Mouse (Mus musculus): ENCODE data around the gene Bud31. TPM values are rescaled to one million over a fixed set of nuclear protein-coding genes. Genes with fewer than 3 reads are reported as not detected.
A peak's percentile ranks its signal among the peaks of the same experiment; 100 is the strongest.
"Not testable (repeated sequence)": the region's sequence is repeated elsewhere in the genome, so short reads cannot be mapped to it uniquely, and the experiment has no call there.

The Bud31 gene
- polyA plus RNA-seq, 1 experiment: 135 TPM

DNA sequence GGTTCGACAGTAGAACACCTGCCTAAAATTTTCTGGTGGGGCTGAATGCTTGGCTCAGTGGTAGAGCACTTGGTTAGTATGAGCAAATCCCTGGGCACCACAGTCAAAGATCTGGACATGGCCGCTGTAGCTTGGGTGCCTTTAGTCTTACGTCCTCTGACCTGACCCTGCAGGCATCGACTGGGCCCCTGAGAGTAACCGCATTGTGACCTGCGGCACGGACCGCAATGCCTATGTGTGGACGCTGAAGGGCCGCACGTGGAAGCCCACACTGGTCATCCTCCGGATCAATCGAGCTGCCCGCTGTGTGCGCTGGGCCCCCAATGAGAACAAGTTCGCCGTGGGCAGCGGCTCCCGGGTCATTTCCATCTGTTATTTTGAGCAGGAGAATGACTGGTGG is 16.8 kb upstream of the Bud31 start:
- TF ChIP-seq POLR2A (IDR thresholded peaks at IDR 0.05; ENCODE audit: borderline replicate concordance, low read depth, low read length) (no peak), CTCF (IDR thresholded peaks at IDR 0.05; ENCODE audit: low read depth, low read length) (no peak)
- peaks cover 8% of the 10 kb centered on the region for H3K4me1 ChIP-seq (ENCODE audit: control insufficient read depth, insufficient read depth, low read length)
- no peak overlapping the region for H3K27ac ChIP-seq (ENCODE audit: insufficient read depth, low read depth, low read length)
- H3K4me3 ChIP-seq (ENCODE audit: insufficient read depth, low read length): no peak overlapping the region

DNA sequence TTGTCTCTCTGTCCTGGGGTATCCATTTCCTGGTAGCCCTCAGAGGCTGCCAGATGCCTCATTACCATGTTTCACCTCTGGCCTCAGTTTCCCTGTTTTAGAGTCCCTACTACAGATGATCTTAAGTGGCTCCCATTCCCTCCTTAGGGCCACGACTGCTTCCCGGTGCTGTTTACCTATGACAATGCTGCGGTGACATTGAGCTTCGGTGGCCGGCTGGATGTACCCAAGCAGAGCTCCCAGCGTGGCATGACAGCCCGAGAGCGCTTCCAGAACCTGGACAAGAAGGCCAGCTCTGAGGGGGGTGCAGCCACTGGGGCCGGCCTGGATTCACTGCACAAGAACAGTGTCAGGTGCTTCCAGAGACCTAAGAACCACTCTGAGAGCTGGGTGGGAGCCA is 13.6 kb upstream of the Bud31 start:
- TF ChIP-seq POLR2A (IDR thresholded peaks at IDR 0.05; ENCODE audit: borderline replicate concordance, low read depth, low read length) (no peak), CTCF (IDR thresholded peaks at IDR 0.05; ENCODE audit: low read depth, low read length) (no peak)
- Histone ChIP-seq H3K4me3 (ENCODE audit: insufficient read depth, low read length) (no peak overlapping the region), H3K4me1 (ENCODE audit: control insufficient read depth, insufficient read depth, low read length) (0 out of 2 replicates have a peak, but pooled peaks cover 2% of the 10 kb centered on the region), H3K27ac (ENCODE audit: insufficient read depth, low read depth, low read length) (no peak overlapping the region)

DNA sequence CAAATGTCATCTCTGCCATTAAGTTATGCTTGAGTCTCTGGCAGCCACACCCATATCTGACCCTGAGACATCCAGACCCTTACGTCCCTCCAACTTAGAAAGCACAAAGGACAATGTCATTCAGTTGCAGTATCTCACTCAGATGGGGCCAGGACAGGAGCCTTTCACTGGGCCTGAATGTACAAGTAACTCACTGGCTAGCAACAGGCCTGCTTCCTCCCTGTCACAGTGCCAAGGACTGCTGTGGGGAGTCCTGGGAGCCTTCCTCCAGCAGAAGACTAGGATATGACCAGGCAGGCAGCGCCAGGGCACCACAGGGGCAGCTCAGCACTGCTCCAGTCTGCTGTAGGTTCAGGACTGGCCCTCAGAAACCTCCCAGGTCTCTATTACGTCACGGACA is 11.0 kb upstream of the Bud31 start:
- Histone ChIP-seq H3K27ac (ENCODE audit: insufficient read depth, low read depth, low read length) (0 out of 2 replicates have a peak overlapping the region, but pooled peaks have one; percentile 8), H3K4me3 (ENCODE audit: insufficient read depth, low read length) (no peak overlapping the region), H3K4me1 (ENCODE audit: control insufficient read depth, insufficient read depth, low read length) (0 out of 2 replicates have a peak, but pooled peaks cover 2% of the 10 kb centered on the region)
- TF ChIP-seq CTCF (IDR thresholded peaks at IDR 0.05; ENCODE audit: low read depth, low read length) (no peak), POLR2A (IDR thresholded peaks at IDR 0.05; ENCODE audit: borderline replicate concordance, low read depth, low read length) (no peak)

DNA sequence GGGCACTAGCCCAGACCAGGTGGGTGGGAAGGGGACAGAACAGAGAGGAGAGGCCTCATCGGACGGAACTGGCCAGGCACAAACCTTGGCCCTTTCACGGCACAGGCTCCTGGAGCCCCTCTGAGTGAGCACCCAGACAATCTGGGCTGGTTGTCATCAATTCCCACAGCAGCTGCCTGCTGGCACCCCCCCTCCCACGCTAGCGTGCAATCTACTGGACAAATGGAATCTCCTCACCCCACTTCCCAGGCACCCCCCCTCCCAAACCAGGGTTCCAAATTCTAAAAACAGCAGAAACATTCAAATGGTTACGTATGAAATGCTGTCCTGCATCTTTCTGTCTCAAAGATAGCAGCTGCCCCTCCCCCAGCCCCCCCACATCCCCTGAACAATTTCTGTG is 10.4 kb upstream of the Bud31 start:
- not testable (repeated sequence) for H3K27ac ChIP-seq (ENCODE audit: insufficient read depth, low read depth, low read length); H3K4me1 ChIP-seq (ENCODE audit: control insufficient read depth, insufficient read depth, low read length); H3K4me3 ChIP-seq (ENCODE audit: insufficient read depth, low read length)

DNA sequence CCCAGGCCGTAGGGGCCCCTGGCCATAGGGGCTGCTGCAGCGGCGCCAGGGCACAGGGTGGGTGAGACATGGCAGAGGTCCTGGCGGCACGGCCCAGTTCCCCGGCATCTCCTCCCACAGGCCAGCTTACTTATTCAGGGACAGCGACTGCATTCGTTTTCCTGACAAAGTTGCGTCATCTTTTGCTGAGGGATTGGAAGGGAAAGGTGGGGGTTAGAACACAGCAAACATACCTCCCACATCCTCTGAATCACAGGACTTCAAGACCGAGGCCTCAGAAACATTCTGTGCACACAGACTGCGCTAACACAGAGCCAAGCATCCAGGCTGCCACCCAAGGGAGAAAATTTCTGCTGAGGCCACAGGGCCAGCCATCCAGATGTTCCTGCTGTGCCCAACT is 10.0 kb upstream of the Bud31 start:
- H3K4me3 ChIP-seq (ENCODE audit: insufficient read depth, low read length): no peak overlapping the region
- no peak for TF ChIP-seq CTCF (IDR thresholded peaks at IDR 0.05; ENCODE audit: low read depth, low read length)
- TF ChIP-seq POLR2A (IDR thresholded peaks at IDR 0.05; ENCODE audit: borderline replicate concordance, low read depth, low read length): no peak
- H3K4me1 ChIP-seq (ENCODE audit: control insufficient read depth, insufficient read depth, low read length): 0 out of 2 replicates have a peak, but pooled peaks cover 2% of the 10 kb centered on the region
- H3K27ac ChIP-seq (ENCODE audit: insufficient read depth, low read depth, low read length): no peak overlapping the region

DNA sequence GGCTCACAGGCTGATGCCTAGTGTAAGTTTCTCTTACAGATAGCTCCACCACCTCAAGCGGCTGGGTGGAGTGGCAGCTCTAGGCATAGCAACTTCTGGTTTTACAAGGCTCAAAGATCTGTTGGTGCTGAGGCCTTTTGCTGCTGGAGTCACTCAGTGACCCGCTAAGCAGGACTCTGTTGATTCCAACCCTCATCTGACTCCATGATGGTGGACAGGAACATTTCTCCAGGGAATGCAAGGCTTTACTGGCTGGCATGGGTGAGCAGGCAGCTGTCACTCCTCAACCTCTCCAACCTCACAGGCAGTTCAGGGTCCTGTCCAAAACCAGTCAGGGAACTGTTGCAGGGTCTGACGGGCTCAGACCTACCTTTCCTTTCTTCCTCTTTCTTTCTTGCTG is 9.2 kb upstream of the Bud31 start:
- H3K27ac ChIP-seq (ENCODE audit: insufficient read depth, low read depth, low read length): no peak overlapping the region
- TF ChIP-seq POLR2A (IDR thresholded peaks at IDR 0.05; ENCODE audit: borderline replicate concordance, low read depth, low read length) (no peak), CTCF (IDR thresholded peaks at IDR 0.05; ENCODE audit: low read depth, low read length) (no peak)
- 0 out of 2 replicates have a peak, but pooled peaks cover 2% of the 10 kb centered on the region for H3K4me1 ChIP-seq (ENCODE audit: control insufficient read depth, insufficient read depth, low read length)
- no peak overlapping the region for H3K4me3 ChIP-seq (ENCODE audit: insufficient read depth, low read length)

DNA sequence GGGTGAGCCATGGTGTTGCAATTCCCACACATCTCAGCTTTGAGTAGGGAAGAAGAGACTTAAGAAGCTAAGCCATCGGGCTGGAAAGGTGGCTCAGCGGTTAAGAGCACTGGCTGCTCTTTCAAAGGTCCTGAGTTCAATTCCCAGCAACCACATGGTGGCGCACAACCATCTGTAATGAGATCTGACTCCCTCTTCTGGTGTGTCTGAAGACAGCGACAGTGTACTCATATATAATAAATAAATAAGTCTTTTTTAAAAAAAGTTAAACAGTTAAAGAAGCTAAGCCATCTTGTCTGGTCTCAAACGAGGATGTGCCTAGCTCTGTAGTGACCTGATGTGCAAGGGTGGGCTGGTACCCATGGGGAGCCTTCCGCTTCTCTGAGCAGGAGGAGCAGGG is 6.9 kb upstream of the Bud31 start:
- H3K4me3 ChIP-seq (ENCODE audit: insufficient read depth, low read length); H3K4me1 ChIP-seq (ENCODE audit: control insufficient read depth, insufficient read depth, low read length); H3K27ac ChIP-seq (ENCODE audit: insufficient read depth, low read depth, low read length): not testable (repeated sequence)

DNA sequence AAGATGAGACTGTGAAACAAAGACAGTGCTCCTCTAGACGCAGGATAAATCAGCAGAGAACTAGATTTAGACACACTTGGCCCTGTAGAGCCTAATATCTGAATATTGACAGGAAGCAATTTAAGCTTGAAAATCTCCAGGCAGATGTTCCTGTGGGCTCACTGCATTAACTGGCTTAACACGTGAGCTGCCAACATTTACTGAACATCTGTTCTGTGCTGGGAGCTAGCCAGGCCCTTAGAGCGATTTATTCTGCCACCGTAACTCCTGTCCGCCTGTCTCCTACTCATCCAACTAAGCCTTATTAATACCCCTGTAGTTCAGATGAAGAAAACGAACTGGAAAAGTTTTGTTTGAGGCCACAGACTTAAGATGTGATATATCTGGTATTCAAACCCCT is 1.3 kb upstream of the Bud31 start:
- Histone ChIP-seq H3K4me1 (ENCODE audit: control insufficient read depth, insufficient read depth, low read length) (peaks cover 13% of the 10 kb centered on the region), H3K4me3 (ENCODE audit: insufficient read depth, low read length) (peak overlapping the region; percentile 96), H3K27ac (ENCODE audit: insufficient read depth, low read depth, low read length) (no peak overlapping the region)
- TF ChIP-seq CTCF (IDR thresholded peaks at IDR 0.05; ENCODE audit: low read depth, low read length) (no peak), POLR2A (IDR thresholded peaks at IDR 0.05; ENCODE audit: borderline replicate concordance, low read depth, low read length) (no peak)

DNA sequence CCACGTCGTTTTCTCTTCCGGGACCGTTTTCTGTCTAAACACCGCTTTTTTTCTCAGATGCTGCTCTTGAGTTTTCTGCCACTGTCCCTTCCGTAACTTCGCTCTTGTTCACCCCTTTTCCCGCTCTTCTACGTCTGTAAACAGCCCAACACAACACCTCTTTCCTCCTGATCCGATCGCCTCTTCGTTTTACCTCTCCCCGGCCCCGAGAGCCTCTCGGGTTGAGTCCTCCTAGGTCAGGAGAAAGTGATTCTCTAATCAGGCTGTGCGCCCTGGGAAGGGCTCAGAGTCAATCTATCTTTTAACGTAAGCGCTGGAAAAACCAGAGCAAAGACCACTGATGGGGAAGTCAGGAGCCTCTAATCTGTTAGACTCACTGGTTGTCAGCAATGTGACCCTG is 449 bp downstream of the Bud31 start:
- Histone ChIP-seq H3K4me3 (ENCODE audit: insufficient read depth, low read length) (peak overlapping the region; percentile 96), H3K4me1 (ENCODE audit: control insufficient read depth, insufficient read depth, low read length) (peaks cover 13% of the 10 kb centered on the region), H3K27ac (ENCODE audit: insufficient read depth, low read depth, low read length) (peak overlapping the region; percentile 97)
- TF ChIP-seq CTCF (IDR thresholded peaks at IDR 0.05; ENCODE audit: low read depth, low read length) (no peak), POLR2A (IDR thresholded peaks at IDR 0.05; ENCODE audit: borderline replicate concordance, low read depth, low read length) (no peak)

DNA sequence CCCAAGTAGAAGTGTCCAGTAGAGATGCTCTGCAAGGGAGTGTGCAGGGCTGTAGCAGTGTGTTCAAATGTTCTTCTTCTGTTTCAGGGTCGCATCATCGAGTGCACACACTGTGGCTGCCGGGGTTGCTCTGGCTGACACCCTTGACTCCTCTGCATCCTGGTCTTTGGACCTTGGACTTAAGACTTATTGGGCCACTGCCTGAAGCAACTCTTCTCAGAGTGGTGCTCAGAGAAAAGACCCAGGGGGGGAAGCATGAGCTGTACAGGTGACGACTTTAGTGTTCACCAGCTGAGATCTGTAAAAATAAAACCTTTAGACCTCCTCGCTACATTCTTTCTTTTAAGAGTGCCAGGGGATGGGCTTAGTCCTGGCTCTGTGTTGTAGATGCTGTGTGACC is 7.6 kb downstream of the Bud31 start:
- H3K27ac ChIP-seq (ENCODE audit: insufficient read depth, low read depth, low read length): no peak overlapping the region
- H3K4me1 ChIP-seq (ENCODE audit: control insufficient read depth, insufficient read depth, low read length): no peaks in the 10 kb centered on the region
- TF ChIP-seq POLR2A (IDR thresholded peaks at IDR 0.05; ENCODE audit: borderline replicate concordance, low read depth, low read length) (no peak), CTCF (IDR thresholded peaks at IDR 0.05; ENCODE audit: low read depth, low read length) (no peak)
- H3K4me3 ChIP-seq (ENCODE audit: insufficient read depth, low read length): no peak overlapping the region

DNA sequence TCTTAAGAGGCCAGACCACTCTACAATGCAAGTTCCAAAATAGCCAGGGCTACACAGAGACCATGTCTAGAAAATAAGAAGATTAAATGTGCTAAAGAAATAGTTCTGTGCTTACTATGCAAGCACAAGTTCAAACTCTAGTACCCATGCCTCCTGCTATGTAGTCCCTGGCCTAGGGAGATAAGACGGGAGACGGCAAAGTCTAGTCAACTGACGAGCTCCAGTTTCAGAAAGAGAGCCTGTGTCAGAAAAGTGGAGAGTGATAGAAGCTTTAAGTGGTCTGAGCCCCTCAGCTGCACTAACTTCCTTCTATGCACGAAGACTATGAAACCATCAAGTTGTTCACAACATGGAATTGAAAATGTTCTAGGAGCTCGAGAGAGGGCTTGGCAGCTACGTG is 9.1 kb downstream of the Bud31 start:
- Histone ChIP-seq H3K4me1 (ENCODE audit: control insufficient read depth, insufficient read depth, low read length) (no peaks in the 10 kb centered on the region), H3K27ac (ENCODE audit: insufficient read depth, low read depth, low read length) (no peak overlapping the region), H3K4me3 (ENCODE audit: insufficient read depth, low read length) (no peak overlapping the region)
- no peak for TF ChIP-seq CTCF (IDR thresholded peaks at IDR 0.05; ENCODE audit: low read depth, low read length)
- no peak for TF ChIP-seq POLR2A (IDR thresholded peaks at IDR 0.05; ENCODE audit: borderline replicate concordance, low read depth, low read length)

Data from bone marrow macrophage, adult 2 months (primary cell).